Mouse (Mus musculus): ENCODE data around the gene Tssk2.

The Tssk2 gene

GRCm38 (mm10) chr16:17898462-17898861 is at the start of gene Tssk2, which contains the start of gene Dgcr2:
Gene Tssk2 (plus strand): TSS chr16:17898637.
Gene Dgcr2 (minus strand): TSS chr16:17898562.
- DNase-seq (ENCODE audit: low spot score), result no peak

DNA sequence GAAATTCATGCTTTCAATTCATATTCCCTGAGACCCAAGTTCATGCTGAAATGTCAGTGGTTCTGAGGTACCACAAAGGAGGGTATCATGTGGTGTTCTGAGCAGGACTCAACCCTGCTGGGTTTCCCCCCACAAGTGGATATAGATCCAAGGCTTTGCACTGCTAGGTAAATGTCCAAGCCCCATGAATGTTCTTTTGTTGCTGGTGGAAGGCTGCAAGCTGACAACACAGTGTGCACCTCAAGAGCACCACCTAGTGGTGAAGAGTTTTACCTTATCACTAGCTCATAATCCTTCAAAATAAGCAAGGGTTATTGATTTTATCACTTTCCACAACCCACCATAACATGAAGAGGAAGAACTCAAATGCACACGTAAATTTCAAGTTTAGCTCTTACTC is 49.5 kb upstream of the Tssk2 start:
- DNase-seq (ENCODE audit: low spot score), result peak; percentile 80

GRCm38 (mm10) chr16:17849486-17849885 is 49.0 kb upstream of the Tssk2 start:
- DNase-seq (ENCODE audit: low spot score), result no peak

DNA sequence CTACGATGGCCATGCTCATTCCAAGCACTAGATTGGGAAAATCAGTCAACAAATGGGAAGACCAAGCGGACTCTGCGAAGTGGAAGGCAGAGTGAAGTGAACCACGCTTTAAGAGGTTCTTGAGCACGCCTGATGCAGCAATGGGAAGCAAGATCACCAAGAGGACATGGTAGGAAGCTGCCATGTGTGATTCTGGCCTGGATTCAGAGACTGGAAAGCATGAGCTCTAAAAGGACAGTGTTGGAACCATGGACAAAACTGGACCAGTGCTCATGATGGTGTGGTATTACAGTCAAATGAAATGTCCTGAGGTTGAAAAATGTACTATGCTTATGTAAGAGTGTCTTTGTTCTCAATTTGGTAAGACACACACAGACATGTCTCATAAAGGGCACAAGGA is 47.1 kb upstream of the Tssk2 start:
- no peak for DNase-seq (ENCODE audit: low spot score)

GRCm38 (mm10) chr16:17851860-17852259 is 46.6 kb upstream of the Tssk2 start:
- no peak for DNase-seq (ENCODE audit: low spot score)

DNA sequence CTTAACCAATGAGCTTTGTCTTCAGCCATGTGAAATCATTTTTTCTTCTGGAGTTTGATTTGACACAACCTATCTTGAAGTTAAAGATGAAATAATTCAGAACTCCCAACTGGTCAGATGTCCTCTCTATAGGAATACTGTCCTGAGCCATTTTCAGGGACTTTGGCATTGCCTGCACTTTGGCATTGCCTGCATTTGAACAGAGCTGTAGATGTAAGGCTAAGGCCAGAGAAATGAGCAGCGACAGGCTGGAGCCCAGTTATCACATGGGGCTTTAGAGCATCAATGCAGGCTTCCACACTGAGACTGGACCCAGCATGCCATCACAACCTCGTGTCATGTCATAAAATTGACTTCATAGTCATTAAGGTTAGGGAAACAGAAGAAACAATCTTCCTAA is 45.2 kb upstream of the Tssk2 start:
- DNase-seq (ENCODE audit: low spot score), result no peak

DNA sequence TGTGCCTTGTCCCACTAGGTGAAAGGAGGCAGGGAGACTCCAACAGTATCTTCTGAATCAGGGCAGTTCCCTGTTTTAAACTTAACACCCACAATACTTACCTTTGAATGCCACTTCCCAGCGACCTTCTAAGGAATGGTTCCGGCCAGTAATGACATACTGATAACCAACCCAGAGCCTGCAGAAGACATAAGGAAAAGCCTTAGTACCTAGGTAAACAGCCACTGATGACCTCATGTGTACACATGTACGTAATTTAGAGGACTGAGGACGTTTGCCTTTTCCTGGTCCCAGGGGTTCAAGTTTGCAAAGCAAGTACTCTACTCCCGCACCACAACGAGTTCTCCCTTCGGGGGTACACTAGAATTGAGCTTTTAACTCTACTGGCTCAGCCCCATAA is 41.3 kb upstream of the Tssk2 start:
- no peak for DNase-seq (ENCODE audit: low spot score)

GRCm38 (mm10) chr16:17858592-17858991 is 39.8 kb upstream of the Tssk2 start:
- DNase-seq (ENCODE audit: low spot score), result peak; percentile 38

DNA sequence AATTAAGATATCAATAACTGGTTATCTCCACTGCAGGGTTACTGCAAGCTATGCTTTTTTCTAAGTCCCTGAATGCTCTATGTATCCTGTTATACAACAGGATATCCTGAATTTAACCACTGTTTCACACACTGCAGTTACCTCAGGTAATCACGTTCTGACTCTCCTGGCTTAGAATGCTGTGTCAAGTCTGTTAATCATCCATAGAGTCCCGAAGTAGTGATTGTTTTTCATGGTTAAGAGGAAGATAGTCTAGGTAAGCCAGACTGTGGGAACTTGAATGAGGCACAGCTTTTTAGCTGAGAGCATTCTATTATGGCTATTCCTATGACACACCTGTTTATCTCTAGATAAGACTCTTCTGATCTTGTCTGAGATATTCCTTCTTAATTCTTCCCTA is 33.1 kb upstream of the Tssk2 start:
- no peak for DNase-seq (ENCODE audit: low spot score)

DNA sequence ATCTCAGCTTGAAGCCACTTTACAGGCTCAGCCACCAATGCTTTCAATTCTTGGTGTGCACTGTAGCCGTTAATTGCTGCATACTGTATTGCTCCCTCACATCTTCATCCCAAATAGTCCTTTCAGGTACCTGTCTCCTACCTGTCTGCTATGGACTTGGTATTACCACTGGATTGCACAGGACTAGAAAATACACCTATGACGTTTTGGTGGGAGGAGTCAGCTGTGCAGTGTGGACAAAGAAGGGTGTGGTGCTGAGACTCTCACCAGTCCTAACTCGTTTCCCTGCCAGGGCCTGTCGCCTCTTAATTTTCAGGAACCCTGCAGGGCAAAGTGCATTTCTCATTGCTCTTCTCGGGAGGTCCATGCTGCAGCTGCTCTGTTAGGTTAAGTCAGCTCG is 32.7 kb upstream of the Tssk2 start:
- DNase-seq (ENCODE audit: low spot score), result no peak

DNA sequence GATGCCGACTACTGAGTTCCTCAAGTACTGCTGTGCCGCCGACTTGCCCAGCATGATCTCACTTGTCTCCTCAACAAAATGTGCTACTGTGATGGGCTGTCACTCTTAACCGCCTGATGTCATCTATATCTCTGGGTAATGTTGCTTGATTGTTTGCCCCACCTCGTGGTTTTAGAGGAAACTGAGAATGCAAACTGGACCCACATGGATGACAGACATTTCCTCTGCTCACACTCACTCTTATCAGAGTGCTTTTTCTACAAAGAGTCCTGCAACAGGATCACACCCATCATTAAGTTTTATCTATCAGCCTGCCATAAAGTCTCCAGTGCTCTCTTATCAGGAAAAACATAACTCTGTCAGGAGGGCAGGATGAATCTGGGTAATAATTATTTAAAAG is 27.2 kb upstream of the Tssk2 start:
- DNase-seq (ENCODE audit: low spot score), result no peak

DNA sequence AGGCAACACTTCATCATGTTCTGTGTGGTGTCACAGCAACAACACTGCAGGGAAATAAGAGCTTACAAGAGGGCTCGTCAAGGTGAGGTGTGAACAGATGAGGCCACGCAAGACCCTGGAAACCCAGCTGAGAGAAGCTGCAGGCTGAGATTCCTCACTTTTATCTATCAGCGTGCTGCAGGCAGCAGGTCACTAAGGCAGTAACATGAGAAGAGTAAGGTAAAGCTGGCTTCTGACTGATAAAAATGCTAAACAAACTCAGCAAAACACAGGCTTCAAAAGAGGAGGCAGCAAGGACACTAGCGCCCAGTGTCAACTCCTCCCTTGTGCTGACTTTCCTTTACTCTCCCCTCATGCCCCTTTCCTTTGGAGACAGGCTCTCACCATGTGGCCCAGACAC is 25.4 kb upstream of the Tssk2 start:
- no peak for DNase-seq (ENCODE audit: low spot score)

DNA sequence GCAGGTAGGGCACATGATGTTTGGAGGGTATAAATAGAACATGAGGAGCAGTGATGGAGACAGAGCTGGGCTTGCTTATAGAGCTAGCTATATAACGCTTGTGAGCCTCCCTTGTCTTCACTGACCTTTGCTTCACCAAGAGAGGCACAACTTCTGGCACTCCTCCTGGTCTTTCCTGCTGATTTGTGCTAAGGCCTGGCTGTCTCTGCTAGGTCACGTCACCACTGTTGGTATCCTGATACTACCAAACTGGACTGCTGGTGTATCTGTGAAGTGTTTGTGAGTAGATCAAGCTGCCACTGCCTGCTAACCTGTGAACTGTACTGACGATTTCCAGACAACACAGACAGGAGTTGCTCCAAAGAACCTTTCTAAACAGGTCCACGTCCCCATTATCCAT is 23.3 kb upstream of the Tssk2 start:
- DNase-seq (ENCODE audit: low spot score), result no peak

- DNase-seq (ENCODE audit: low spot score), result no peak
These were observed 22.3 kb upstream of the Tssk2 start for GRCm38 (mm10) chr16:17876096-17876495.

GRCm38 (mm10) chr16:17879571-17879970 is 18.9 kb upstream of the Tssk2 start:
- DNase-seq (ENCODE audit: low spot score), result no peak

- DNase-seq (ENCODE audit: low spot score), result no peak
These were observed 16.2 kb upstream of the Tssk2 start for GRCm38 (mm10) chr16:17882196-17882595.

DNA sequence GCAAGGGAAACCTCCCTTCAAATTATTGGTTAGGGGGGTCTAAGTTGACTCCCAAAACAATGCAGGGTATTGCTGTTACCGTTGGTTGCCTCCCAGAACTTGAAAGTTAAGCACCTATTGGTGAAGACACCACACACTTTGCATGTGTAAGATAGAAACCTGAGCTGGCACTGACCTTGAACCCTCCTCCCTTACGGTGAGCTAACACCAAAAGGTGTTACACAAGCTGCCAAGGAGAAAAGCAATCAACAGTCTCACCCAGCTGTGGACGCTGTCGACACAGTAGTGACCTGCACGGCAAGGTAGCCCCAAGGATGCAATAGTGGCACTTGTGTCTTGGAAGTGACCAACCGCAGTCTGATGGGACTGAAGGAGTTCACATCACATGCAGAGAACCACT is 14.3 kb upstream of the Tssk2 start:
- DNase-seq (ENCODE audit: low spot score), result no peak

DNA sequence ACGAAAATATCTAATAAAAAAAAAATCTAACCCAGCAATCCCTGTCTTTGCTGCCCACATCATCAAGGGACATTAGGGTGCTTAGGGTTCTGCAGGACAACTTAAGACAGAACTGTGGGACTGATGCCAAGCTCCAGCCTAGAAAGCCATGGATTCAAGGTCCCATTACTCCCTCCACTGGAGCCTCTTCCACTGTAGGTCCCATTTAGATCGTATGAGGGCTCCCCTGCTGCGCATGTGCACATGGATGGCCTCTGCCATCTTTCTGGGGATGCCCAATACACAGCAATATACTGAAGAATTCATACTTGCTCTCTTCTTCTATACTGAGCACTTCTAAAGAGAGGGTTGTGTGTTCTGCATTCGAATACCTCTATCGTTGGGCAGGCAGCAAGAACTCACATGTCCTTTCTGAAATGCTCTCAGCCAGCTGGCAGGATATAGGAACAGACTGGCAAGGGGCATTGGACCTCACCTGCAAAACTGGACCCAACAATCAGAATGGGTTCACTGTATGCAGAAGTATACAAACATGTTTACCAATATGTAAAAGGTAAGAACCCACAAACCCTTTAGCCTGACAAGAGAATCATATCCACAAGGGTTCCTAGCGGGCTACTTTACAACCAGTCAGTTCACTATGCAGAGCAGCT is 8.6 kb upstream of the Tssk2 start:
- no peak for DNase-seq (ENCODE audit: low spot score)

- peak; percentile 15 for DNase-seq (ENCODE audit: low spot score)
These were observed 8.1 kb upstream of the Tssk2 start for GRCm38 (mm10) chr16:17890342-17890727.

GRCm38 (mm10) chr16:17890917-17891566 is 7.4 kb upstream of the Tssk2 start:
- peak; percentile 93 for DNase-seq (ENCODE audit: low spot score)

GRCm38 (mm10) chr16:17891567-17891959 is 6.9 kb upstream of the Tssk2 start, which contains the start of gene Gm20518:
Gene Gm20518 (minus strand): TSS chr16:17891671.
- DNase-seq (ENCODE audit: low spot score), result peak; percentile 97

DNA sequence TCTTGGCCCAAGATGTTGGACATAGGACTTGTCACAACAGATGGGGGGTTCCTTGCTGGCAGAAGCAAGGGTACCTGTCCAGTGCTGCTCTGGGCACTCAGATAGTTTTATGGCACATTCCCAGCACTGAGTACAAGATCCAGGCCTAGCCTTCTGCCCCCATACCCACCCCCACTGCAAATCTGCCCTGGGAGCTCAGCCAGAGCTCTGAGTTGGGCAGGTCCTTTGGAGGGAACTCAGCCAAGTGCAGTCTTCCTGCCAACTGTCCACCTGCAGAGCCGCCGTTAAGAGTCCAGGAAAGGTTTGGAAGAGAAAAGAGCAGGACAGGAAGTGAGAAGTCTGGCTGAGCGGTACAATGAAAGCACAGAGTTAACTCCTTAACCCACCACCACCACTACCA is 5.8 kb upstream of the Tssk2 start:
- peak; percentile 16 for DNase-seq (ENCODE audit: low spot score)

DNA sequence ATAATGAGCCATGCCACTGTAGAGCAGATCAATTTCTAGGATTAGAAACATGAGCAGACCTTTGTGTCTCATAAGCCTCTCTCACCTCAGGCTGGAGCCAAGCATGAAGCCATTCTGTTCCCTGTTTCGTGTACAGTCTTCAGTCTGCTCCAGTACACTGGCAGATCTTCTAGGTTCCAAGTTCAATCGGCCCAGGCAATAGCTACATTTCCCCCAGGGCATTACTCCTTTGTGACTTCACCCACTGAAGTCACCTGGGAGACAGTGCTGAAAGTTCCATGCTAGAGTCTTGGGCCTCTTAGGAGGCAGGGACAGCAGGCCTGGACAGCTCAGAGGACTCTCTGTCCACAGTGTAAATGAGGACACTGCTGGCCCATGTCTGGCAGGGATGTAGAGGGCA is 4.5 kb upstream of the Tssk2 start, which contains the start of gene Tssk1:
TSS of gene Tssk1 (plus strand) at position 301 of the 400 bp plus-strand sequence.
- DNase-seq (ENCODE audit: low spot score), result no peak

- no peak for DNase-seq (ENCODE audit: low spot score)
These were observed 2.3 kb upstream of the Tssk2 start for GRCm38 (mm10) chr16:17896091-17896490.
